Mouse (Mus musculus): Measurements from ENCODE around the gene Cdk9. TPM values are rescaled to one million over a fixed set of nuclear protein-coding genes. Genes with fewer than 3 reads are reported as not detected.

The Cdk9 gene
- polyA plus RNA-seq, 2 experiments from 2014 or later, result 16.3 to 22.9 TPM

DNA sequence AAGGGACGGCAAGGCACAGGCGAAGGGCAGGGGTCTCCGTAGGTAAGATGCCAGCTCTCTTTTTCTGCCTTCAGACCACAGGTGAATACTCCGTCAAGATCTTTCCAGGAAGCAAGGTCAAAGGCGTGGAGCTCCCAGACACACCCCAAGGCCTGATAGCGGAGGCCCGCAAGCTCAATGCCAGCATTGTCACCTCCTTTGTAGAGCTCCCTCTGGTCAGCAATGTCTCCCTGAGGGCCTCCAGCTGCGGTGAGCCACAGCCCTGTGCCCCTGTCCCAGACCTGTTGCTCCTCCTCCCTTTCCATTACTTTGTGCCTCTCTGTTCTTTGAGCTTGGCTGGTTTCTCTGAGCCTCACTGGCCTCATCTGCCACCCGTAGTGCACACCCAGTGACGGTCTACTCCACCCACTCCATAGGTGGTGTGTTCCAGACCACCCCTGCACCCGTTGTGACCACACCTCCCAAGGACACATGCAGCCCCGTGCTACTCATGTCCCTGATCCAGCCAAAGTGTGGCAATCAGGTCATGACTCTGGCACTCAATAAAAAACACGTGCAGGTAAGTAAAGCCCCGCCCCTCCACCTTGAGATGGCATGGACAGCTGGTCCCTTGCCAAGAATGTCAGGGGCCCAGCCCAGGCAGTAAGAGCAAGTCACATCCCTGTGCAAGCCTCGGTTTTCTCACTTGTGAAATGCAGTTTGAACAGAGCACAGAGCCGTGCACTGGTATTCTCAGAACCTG is 39.5 kb downstream of the Cdk9 start:
- ATAC-seq, result no peak

DNA sequence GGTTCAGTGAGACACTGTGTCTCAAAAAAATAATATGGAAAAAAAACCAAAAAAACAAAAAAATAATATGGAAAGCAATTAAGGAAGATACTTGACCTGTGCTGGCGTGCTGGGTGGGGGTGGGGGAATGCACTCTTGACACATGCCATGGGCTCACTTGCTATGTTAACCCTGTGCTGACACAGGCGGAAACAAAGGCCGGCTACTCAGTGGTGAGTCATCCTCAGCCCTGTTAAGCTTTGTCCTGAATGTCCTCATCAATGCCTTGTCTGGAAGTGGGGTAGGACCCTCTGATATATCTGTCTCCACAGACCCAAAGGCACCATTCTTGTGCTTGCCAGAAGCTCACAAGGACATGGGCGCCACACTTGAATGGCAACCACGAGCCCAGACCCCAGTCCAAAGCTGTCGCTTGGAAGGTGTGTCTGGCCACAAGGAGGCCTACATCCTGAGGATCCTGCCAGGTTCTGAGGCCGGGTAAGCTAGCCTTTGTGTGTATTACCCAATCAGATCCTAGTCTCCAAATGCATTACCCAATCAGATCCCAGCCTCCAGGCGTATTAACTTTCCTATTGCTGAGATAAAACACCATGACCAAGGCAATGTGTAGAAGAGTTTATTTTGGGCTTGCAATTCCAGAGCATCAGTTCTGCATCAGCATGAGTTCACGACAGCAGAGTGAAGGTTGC is 40.8 kb downstream of the Cdk9 start:
- ATAC-seq, result no peak

DNA sequence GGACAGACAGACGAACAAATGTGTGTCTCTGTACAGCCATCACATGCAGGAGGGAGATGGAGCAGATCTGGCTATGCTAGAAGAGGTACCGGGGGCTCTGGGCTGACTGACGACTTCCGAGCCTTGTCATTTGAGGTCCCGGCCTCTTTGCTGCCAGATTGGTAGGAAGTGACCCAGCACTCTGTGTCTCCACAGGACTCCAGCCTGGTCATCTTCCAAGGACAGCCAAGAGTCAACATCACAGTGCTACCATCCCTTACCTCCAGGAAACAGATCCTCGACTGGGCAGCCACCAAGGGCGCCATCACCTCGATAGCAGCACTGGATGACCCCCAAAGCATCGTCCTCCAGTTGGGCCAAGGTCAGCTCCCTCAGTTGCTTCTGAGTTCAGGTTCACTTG is 41.7 kb downstream of the Cdk9 start:
- no peak for ATAC-seq

DNA sequence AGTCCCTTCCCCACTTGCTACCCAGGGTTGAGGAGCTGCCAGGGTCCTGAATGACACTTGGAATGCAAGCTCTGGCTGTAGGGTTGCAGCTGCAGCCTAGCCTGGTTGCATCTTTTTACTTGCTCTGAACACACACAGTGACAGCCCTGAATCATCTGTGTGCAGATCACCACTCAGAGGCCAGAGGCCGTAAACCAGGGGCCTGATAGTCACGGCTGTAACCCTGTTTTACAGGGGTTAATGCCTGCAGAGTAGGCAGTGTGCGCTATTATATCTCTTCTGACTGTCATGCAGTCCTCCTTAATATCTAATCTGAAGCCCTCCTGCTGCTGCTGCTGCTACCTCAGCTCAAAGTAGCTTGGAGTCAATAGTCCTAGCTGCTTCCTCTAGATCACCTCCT is 43.0 kb downstream of the Cdk9 start:
- ATAC-seq, result no peak

DNA sequence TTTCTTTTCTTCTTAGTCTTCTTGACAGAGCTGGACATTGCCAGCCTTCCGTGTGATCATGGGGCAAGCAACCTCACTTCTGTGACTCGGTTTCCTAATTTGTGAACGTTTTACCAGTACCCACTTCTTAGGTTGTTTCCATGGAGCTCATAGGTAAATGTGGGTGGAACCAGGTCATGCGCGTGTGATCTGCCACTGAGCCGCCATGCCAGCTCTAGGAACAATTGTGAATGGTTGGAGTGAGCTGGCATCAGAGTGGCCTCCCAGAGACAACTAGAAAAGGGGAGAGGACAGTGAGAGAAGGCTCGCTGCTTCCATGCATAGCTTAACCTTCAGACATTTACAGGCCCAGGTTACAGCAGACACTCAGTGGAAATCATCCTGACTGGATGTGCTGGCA is 44.7 kb downstream of the Cdk9 start:
- no peak for ATAC-seq

DNA sequence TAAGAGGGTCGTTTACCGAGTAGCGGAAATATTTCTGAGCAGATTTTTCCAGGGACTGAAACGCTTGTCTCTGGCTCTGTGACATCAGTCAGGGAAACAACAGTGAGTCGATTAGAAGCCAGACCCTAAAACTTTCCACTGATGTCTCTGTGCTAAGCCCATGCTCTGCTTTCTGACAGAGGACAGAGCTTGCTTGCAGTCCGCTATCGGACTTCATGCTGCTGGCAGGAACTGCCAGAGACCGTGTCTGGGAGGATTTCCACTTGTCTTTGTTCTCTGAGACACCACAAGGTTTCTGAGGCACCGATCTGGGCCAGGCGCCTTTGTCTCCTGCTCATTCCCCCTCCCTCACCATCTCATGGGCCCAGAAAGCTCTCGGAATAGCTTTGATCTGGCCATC is 45.1 kb downstream of the Cdk9 start:
- no peak for ATAC-seq

DNA sequence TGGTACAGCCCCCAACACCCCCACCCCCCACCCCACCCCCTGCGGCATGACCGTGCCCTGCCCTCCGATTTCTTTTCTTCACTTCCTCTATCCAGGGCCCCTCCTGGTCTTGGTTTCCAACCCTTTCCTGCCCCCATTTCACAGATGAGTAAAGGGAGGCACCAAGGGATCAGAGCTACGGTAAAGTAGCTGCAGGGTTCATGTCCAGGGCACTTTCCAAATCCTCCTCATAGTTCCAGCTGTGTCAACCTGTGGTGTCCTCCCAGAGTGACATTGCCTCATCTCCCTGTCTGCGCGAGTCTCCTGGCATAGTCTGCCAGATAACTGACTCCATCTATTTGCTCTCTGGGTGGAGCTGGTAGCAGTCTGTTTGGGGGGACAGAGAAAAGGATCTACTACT is 47.0 kb downstream of the Cdk9 start:
- no peak for ATAC-seq

DNA sequence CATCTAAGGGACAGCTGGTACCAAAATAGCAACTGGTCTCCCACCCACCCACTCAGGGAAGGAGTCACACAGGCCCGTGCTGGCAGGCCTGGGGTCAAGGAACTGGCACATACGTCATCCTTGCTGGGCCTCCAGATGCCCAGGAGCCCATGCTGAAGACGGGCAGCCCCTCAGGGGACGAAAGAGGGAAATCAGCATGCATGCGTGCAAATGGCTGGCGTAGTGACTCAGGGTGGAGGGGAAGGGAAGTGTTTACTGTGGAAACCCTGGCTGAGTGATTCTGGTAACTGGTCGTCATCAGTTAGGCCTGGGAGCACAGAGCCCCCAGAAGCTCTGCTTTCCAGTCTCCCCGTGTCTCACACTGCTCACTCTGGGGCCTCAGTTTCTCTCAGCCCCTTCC is 47.5 kb downstream of the Cdk9 start:
- ATAC-seq, result no peak

DNA sequence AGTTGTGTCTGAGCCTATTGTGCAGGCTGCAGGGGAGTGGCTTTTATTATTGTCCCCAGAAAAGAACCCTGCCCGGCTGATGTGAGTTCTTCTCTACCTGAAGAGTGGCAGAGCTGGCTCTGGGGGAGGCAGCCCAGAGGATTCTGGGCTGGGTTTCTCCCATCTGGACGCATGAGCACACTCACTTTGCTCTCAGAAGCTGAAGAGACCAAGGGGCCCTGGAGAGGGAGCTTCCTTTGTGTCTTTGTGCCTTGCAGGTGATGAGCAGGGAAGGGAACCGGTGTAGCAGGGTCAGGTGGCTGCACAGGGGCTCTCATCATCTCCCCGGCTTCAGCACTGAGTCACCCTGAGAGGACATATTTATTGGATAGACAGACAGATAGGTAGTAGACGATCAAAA is 50.6 kb downstream of the Cdk9 start:
- no peak for ATAC-seq

DNA sequence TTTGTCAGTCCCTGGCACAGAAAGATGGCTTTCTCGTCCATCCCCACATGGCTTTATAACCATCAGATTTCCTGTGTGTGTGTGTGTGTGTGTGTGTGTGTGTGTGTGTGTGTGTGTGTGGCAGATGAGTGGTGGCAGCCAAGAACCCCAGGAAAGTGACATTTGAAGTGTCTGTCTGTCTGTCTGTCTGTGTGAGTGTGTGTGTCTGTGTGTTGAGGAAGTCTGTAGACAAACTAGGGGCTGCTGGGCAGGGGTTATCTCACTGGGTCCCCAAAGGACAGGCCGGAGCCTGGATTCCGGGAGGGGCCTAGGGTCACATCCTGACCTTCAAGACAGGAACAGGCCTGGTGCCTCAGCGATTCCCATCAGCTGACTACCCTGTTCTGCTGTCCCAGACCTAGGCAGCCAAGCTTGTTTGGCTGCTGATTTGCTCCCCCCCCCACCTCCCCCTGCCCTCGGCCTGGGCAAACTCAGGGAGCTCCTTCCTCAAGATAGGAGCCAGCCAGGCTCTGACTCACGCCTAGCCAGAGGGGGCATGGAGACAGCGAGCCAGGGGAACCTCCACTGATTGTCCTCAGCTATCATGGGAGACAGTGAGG is 51.3 kb downstream of the Cdk9 start:
- ATAC-seq, result no peak

DNA sequence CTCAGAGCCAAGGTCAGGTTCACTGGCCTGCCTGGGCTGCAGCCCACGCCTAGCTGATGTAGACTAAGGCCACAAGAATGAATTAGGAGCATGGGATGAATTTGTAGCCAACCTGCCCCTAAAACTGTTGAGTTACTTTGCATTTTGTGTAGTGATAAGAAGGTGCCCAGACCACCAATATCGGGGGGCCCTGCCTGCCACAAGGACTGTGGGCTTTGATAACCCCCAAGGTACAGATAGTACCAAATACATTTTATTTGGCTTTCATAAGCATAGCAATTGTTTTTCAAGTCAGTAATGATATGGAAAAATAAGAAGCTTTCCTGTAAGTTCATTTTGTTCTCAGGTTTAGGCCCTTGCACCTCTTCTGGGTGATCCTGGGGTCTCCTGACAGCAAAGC is 54.0 kb downstream of the Cdk9 start:
- ATAC-seq, result no peak

DNA sequence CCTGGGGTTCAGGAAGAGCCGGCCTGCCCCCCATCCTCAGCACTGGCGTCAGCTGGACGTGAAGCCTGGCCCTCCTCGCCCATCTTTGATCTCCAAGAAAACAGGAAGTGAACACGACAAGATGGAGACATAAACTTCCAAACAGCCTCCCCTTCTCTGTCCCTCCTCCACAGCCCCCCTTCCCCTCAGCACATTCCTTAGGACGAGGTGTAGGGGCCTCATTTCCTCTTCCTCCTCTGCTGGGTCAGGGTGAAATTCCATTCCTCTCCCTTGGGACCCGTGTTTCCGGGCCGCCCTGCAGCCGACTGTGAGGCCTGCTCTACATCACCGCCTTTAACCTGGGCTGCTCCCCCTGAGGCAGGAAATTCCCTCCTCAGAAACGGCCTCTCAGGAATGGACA is 57.0 kb downstream of the Cdk9 start:
- no peak for ATAC-seq

Other genes with a start within 250 kb of the Cdk9 start
- gene Fam102a, start 177.7 kb downstream of the Cdk9 start, polyA plus RNA-seq (2017; shearing (Covaris generic)), result 10 to 100 TPM; 50.6 to 55.5 TPM
- gene Dpm2, start 142.2 kb downstream of the Cdk9 start, polyA plus RNA-seq (2017; shearing (Covaris generic)), result 100 to 1,000 TPM; 131 to 166 TPM
- not detected for gene Pip5kl1, start 138.3 kb downstream of the Cdk9 start, polyA plus RNA-seq (2017; shearing (Covaris generic))
- gene 9430097D07Rik, start 137.4 kb downstream of the Cdk9 start, polyA plus RNA-seq (2017; shearing (Covaris generic)), result not detected
- gene St6galnac4, start 126.0 kb downstream of the Cdk9 start, polyA plus RNA-seq (2017; shearing (Covaris generic)), result 10 to 100 TPM; 25.2 to 38.6 TPM
- 1 to 10 TPM; 3.1 to 4.7 TPM for gene St6galnac6, start 113.4 kb downstream of the Cdk9 start, polyA plus RNA-seq (2017; shearing (Covaris generic))
- gene Ak1, start 91.3 kb downstream of the Cdk9 start, polyA plus RNA-seq (2017; shearing (Covaris generic)), result not detected
- not detected for gene Eng, start 66.5 kb downstream of the Cdk9 start, polyA plus RNA-seq (2017; shearing (Covaris generic))
- gene Fpgs, start 8.9 kb downstream of the Cdk9 start, polyA plus RNA-seq (2017; shearing (Covaris generic)), result 10 to 100 TPM in 1 of 2 experiments, 1 to 10 TPM in 1; 9.4 to 12.5 TPM
- 10 to 100 TPM; 54.0 to 90.6 TPM for gene Sh2d3c, start 8.0 kb upstream of the Cdk9 start, polyA plus RNA-seq (2017; shearing (Covaris generic))
- under 1 TPM in 1 of 2 experiments, not detected in 1; 0.58 TPM for gene 6330409D20Rik, start 27.9 kb upstream of the Cdk9 start, polyA plus RNA-seq (2017; shearing (Covaris generic))
- 10 to 100 TPM; 64.5 to 84.5 TPM for gene Tor2a, start 44.2 kb upstream of the Cdk9 start, polyA plus RNA-seq (2017; shearing (Covaris generic))
- 1 to 10 TPM; 1.4 to 1.6 TPM for gene Ttc16, start 62.6 kb upstream of the Cdk9 start, polyA plus RNA-seq (2017; shearing (Covaris generic))
- 1 to 10 TPM; 2.9 to 3.8 TPM for gene Ptrh1, start 62.7 kb upstream of the Cdk9 start, polyA plus RNA-seq (2017; shearing (Covaris generic))
- gene Cfap157, start 71.4 kb upstream of the Cdk9 start, polyA plus RNA-seq (2017; shearing (Covaris generic)), result 1 to 10 TPM; 1.5 to 2.4 TPM
- gene Stxbp1, start 134.2 kb upstream of the Cdk9 start, polyA plus RNA-seq (2017; shearing (Covaris generic)), result 1 to 10 TPM; 4.2 to 4.7 TPM
- gene Fam129b, start 163.0 kb upstream of the Cdk9 start, polyA plus RNA-seq (2017; shearing (Covaris generic)), result 1 to 10 TPM in 1 of 2 experiments, under 1 TPM in 1; 0.97 to 1.0 TPM
- 100 to 1,000 TPM in 1 of 2 experiments, 10 to 100 TPM in 1; 43.5 to 613 TPM for gene Rpl12, start 248.5 kb upstream of the Cdk9 start, polyA plus RNA-seq (2017; shearing (Covaris generic))
- gene Lrsam1, start 248.5 kb upstream of the Cdk9 start, polyA plus RNA-seq (2017; shearing (Covaris generic)), result 10 to 100 TPM in 1 of 2 experiments, 1 to 10 TPM in 1; 5.5 to 11.1 TPM

All from CD4-positive, CD25-positive, alpha-beta regulatory T cell, adult 4 months (primary cell).